Mouse (Mus musculus): Measurements from ENCODE around the gene Hipk2. TPM values are rescaled to one million over a fixed set of nuclear protein-coding genes. Genes with fewer than 3 reads are reported as not detected.

Hipk2 gene
- polyA plus RNA-seq, 1 experiment from 2014 or later = 30.6 TPM

DNA sequence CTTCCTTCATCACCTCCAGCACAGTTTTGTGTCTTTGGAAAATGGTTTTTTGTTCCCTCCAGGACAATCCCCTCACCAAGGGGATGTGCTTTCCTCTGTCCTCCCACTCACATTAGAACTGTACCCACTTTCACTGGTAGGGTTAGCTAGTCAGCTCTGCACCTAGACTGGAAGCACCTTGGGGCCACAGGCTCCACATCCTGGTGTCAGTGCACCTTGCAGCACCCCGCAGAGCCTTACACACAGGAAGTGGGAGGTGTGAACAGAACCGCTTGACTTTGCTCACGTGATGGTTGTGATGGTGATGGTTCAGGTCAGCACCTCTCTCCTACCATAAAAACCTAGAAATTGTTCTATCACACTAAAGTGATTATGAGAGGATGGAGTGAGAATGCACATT, 116.8 kb downstream of the Hipk2 start:
- no peak for DNase-seq (ENCODE audit: low spot score)
- Histone ChIP-seq H3K36me3 (ENCODE audit: control insufficient read depth, insufficient read depth, low read length) (no peaks in the 10 kb centered on the region), H3K4me2 (ENCODE audit: low read depth) (no peak overlapping the region), H3K4me1 (ENCODE audit: control insufficient read depth, insufficient read depth, low read length) (peaks cover 21% of the 10 kb centered on the region), H3K9ac (ENCODE audit: low read length) (no peak overlapping the region), H3K4me3 (ENCODE audit: low read depth, low read length) (no peak overlapping the region), H3K27ac (ENCODE audit: low read depth, low read length) (no peak overlapping the region), H3K27me3 (ENCODE audit: control insufficient read depth, insufficient read depth, low read length) (no peaks in the 10 kb centered on the region), H3K9me3 (ENCODE audit: control insufficient read depth, low read length) (no peaks in the 10 kb centered on the region)
- ATAC-seq (ENCODE audit: insufficient read depth, low FRiP score, low TSS enrichment) = no peak
- 80% methylated on average over 3 of the region's 3 CpGs for WGBS

DNA sequence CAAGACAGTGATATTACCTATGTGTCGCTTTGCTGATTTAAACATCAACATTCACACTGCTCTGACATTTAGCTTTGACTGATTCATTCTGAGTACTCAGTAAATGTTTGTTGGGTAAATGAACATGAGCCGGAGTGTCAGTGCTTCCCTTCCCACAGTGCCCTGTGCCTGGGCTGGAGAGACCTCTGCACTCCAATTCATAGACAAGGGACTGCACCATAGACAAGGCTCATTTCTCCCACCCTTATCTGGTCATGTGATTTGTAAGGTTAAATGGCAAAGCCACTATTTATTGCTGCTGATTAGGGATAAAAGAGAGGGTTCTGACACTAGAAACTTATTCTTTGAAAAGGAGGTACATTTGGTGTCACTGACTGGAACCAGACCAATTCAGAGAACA, 118.4 kb downstream of the Hipk2 start:
- H3K9me3 ChIP-seq (ENCODE audit: control insufficient read depth, low read length) = no peaks in the 10 kb centered on the region
- H3K27me3 ChIP-seq (ENCODE audit: control insufficient read depth, insufficient read depth, low read length) = no peaks in the 10 kb centered on the region
- H3K4me3 ChIP-seq (ENCODE audit: low read depth, low read length) = no peak overlapping the region
- no peak overlapping the region for H3K4me2 ChIP-seq (ENCODE audit: low read depth)
- WGBS = 94% methylated on average over 2 of the region's 2 CpGs
- H3K27ac ChIP-seq (ENCODE audit: low read depth, low read length) = no peak overlapping the region
- peaks cover 17% of the 10 kb centered on the region for H3K4me1 ChIP-seq (ENCODE audit: control insufficient read depth, insufficient read depth, low read length)
- no peak overlapping the region for H3K9ac ChIP-seq (ENCODE audit: low read length)
- ATAC-seq (ENCODE audit: insufficient read depth, low FRiP score, low TSS enrichment) (no peak), DNase-seq (ENCODE audit: low spot score) (no peak)
- no peaks in the 10 kb centered on the region for H3K36me3 ChIP-seq (ENCODE audit: control insufficient read depth, insufficient read depth, low read length)

DNA sequence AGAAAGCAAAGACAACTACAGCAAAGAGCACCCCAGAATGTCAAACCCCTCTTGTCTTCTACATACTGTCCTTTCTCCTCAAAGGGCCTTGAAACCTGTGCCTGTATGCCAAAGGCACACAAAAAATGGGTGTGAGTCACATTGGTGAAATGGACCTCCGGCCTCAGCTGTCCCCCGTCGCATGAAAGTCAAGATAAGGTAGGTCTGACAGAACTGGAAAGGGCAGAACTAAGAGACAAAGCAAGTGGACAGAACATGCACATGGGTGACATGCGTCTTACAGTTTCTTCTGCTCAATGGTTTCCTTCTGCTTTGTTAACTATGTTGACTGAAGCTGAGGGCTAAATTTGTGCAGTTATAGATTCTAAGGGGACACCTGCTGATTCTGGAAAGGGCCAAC, 119.0 kb downstream of the Hipk2 start:
- Histone ChIP-seq H3K4me1 (ENCODE audit: control insufficient read depth, insufficient read depth, low read length) (peaks cover 17% of the 10 kb centered on the region), H3K4me3 (ENCODE audit: low read depth, low read length) (no peak overlapping the region), H3K9me3 (ENCODE audit: control insufficient read depth, low read length) (no peaks in the 10 kb centered on the region), H3K4me2 (ENCODE audit: low read depth) (no peak overlapping the region), H3K27ac (ENCODE audit: low read depth, low read length) (no peak overlapping the region), H3K36me3 (ENCODE audit: control insufficient read depth, insufficient read depth, low read length) (no peaks in the 10 kb centered on the region), H3K27me3 (ENCODE audit: control insufficient read depth, insufficient read depth, low read length) (no peaks in the 10 kb centered on the region), H3K9ac (ENCODE audit: low read length) (no peak overlapping the region)
- 97% methylated on average over 4 of the region's 4 CpGs for WGBS
- DNase-seq (ENCODE audit: low spot score) = no peak
- ATAC-seq (ENCODE audit: insufficient read depth, low FRiP score, low TSS enrichment) = no peak

DNA sequence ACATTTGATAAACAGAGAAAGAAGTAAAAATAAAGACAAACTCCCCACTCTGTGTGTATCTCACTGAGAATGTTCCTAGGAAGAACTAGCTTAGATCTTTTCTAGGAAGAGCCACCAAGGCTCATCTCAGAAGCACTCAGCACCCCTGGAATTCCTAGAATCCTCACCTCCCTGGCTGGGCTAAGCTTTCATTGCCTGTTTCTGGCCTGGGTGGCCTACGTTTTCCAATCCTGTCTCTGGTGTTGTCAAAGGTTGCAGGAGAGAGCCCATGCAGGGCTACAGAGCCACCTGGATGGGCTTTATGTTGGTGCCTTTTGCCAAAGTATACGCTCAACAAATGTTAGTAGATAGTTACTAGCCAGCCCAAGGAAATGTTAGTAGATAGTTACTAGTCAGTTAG, 120.0 kb downstream of the Hipk2 start:
- 85% methylated on average over 2 of the region's 2 CpGs for WGBS
- no peak overlapping the region for H3K27ac ChIP-seq (ENCODE audit: low read depth, low read length)
- no peak overlapping the region for H3K9ac ChIP-seq (ENCODE audit: low read length)
- no peaks in the 10 kb centered on the region for H3K27me3 ChIP-seq (ENCODE audit: control insufficient read depth, insufficient read depth, low read length)
- no peaks in the 10 kb centered on the region for H3K36me3 ChIP-seq (ENCODE audit: control insufficient read depth, insufficient read depth, low read length)
- H3K4me1 ChIP-seq (ENCODE audit: control insufficient read depth, insufficient read depth, low read length) = peaks cover 8% of the 10 kb centered on the region
- ATAC-seq (ENCODE audit: insufficient read depth, low FRiP score, low TSS enrichment) (no peak), DNase-seq (ENCODE audit: low spot score) (no peak)
- H3K4me3 ChIP-seq (ENCODE audit: low read depth, low read length) = no peak overlapping the region
- H3K9me3 ChIP-seq (ENCODE audit: control insufficient read depth, low read length) = no peaks in the 10 kb centered on the region
- H3K4me2 ChIP-seq (ENCODE audit: low read depth) = no peak overlapping the region

DNA sequence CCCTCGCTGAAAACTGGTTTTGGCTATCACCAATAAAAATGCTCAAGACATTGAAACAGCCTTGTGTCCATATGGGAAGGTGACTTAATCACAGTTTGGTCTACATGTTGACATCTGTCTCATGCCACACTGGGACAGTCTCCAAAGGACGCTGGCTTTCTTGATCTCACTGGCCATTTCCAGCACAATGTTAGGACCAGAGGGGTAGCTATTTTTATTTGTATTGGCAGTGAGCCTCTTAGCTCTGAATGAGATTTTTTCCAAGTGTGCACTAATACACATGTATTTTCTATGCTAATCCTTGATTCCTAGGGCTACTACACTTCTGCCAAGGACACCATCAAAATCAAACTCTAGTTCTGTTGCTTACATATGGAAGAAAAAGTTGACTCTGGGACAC, 120.8 kb downstream of the Hipk2 start:
- Histone ChIP-seq H3K9me3 (ENCODE audit: control insufficient read depth, low read length) (no peaks in the 10 kb centered on the region), H3K4me2 (ENCODE audit: low read depth) (no peak overlapping the region), H3K4me1 (ENCODE audit: control insufficient read depth, insufficient read depth, low read length) (0 out of 2 replicates have a peak, but pooled peaks cover under 1% of the 10 kb centered on the region), H3K9ac (ENCODE audit: low read length) (no peak overlapping the region), H3K27ac (ENCODE audit: low read depth, low read length) (no peak overlapping the region), H3K27me3 (ENCODE audit: control insufficient read depth, insufficient read depth, low read length) (no peaks in the 10 kb centered on the region), H3K36me3 (ENCODE audit: control insufficient read depth, insufficient read depth, low read length) (no peaks in the 10 kb centered on the region), H3K4me3 (ENCODE audit: low read depth, low read length) (no peak overlapping the region)
- no peak for DNase-seq (ENCODE audit: low spot score)
- WGBS = 94% methylated on average over 2 of the region's 2 CpGs
- ATAC-seq (ENCODE audit: insufficient read depth, low FRiP score, low TSS enrichment) = no peak

DNA sequence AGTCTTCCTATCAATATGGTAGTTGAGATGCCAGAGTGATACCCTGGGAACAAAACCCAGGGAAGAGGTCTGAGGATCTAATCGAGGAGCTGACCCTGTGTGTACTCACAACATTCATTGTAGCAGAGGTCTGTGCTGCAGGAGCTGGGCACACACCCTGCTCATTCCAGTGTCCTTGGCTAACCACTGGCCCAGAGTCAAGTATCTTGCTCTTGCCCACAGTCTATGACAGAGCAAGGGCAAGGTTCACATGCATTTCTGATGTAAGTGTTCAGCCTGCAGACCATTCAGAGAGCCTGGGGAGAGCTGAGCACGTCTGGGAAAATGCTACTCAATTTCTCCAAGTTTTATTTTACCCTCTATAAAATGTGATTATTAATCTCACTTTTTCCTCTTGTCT, 122.2 kb downstream of the Hipk2 start:
- ATAC-seq (ENCODE audit: insufficient read depth, low FRiP score, low TSS enrichment) = no peak
- 83% methylated on average over 2 of the region's 2 CpGs for WGBS
- no peak overlapping the region for H3K4me3 ChIP-seq (ENCODE audit: low read depth, low read length)

DNA sequence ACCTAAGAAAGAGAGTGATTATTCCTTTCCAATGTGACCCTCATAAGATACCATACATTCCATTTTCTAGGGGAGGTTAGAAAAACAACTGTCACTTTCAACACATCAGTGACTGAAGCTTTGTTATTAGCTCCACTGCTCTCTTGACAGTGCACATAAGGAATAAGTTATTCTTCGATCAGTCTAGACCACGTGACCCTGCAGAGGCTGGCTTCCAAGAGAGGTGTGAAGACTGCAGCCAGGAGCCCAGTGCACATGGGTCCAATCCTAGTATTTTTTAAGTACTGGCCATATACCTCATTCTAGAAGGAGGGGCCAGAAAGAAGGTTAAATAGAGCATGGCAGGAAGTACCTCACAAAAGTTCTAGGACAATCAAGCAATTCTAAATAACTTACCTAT, 122.9 kb downstream of the Hipk2 start:
- Histone ChIP-seq H3K27ac (ENCODE audit: low read depth, low read length) (no peak overlapping the region), H3K36me3 (ENCODE audit: control insufficient read depth, insufficient read depth, low read length) (no peaks in the 10 kb centered on the region), H3K27me3 (ENCODE audit: control insufficient read depth, insufficient read depth, low read length) (no peaks in the 10 kb centered on the region), H3K9me3 (ENCODE audit: control insufficient read depth, low read length) (no peaks in the 10 kb centered on the region), H3K4me2 (ENCODE audit: low read depth) (no peak overlapping the region), H3K4me3 (ENCODE audit: low read depth, low read length) (no peak overlapping the region), H3K4me1 (ENCODE audit: control insufficient read depth, insufficient read depth, low read length) (no peaks in the 10 kb centered on the region), H3K9ac (ENCODE audit: low read length) (no peak overlapping the region)
- DNase-seq (ENCODE audit: low spot score) (no peak), ATAC-seq (ENCODE audit: insufficient read depth, low FRiP score, low TSS enrichment) (no peak)
- 87% methylated on average over 2 of the region's 2 CpGs for WGBS

More for the DNA sequence above, 122.2 kb downstream of the Hipk2 start:
- Histone ChIP-seq H3K9ac (ENCODE audit: low read length) (no peak overlapping the region), H3K9me3 (ENCODE audit: control insufficient read depth, low read length) (no peaks in the 10 kb centered on the region), H3K27me3 (ENCODE audit: control insufficient read depth, insufficient read depth, low read length) (no peaks in the 10 kb centered on the region), H3K4me2 (ENCODE audit: low read depth) (no peak overlapping the region), H3K27ac (ENCODE audit: low read depth, low read length) (no peak overlapping the region), H3K4me1 (ENCODE audit: control insufficient read depth, insufficient read depth, low read length) (no peaks in the 10 kb centered on the region), H3K36me3 (ENCODE audit: control insufficient read depth, insufficient read depth, low read length) (no peaks in the 10 kb centered on the region)
- DNase-seq (ENCODE audit: low spot score) = no peak

DNA sequence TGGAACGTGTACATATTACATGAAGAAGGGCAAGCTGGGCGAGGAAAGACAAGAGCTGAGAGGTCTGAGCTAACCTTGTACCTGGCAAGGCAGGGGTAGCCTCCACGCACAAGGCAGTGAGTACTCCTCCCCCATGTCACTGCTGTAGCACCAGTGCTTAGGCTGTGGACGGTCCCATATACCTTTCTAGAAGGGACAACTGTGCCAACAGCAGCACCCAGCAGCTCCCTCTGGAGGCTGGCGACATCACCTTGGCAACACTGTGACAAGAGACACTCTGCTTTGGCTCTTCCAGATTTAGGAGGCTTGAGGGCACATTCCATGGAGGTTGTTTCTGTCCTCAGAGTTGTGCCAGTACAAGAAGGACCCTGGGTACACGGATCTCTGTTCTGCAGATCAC, 123.5 kb downstream of the Hipk2 start:
- H3K9ac ChIP-seq (ENCODE audit: low read length) = no peak overlapping the region
- no peak overlapping the region for H3K4me3 ChIP-seq (ENCODE audit: low read depth, low read length)
- H3K36me3 ChIP-seq (ENCODE audit: control insufficient read depth, insufficient read depth, low read length) = no peaks in the 10 kb centered on the region
- H3K27ac ChIP-seq (ENCODE audit: low read depth, low read length) = no peak overlapping the region
- ATAC-seq (ENCODE audit: insufficient read depth, low FRiP score, low TSS enrichment) (no peak), DNase-seq (ENCODE audit: low spot score) (no peak)
- no peaks in the 10 kb centered on the region for H3K4me1 ChIP-seq (ENCODE audit: control insufficient read depth, insufficient read depth, low read length)
- 91% methylated on average over 6 of the region's 6 CpGs for whole genome bisulfite sequencing
- H3K4me2 ChIP-seq (ENCODE audit: low read depth) = no peak overlapping the region
- no peaks in the 10 kb centered on the region for H3K9me3 ChIP-seq (ENCODE audit: control insufficient read depth, low read length)
- no peaks in the 10 kb centered on the region for H3K27me3 ChIP-seq (ENCODE audit: control insufficient read depth, insufficient read depth, low read length)

DNA sequence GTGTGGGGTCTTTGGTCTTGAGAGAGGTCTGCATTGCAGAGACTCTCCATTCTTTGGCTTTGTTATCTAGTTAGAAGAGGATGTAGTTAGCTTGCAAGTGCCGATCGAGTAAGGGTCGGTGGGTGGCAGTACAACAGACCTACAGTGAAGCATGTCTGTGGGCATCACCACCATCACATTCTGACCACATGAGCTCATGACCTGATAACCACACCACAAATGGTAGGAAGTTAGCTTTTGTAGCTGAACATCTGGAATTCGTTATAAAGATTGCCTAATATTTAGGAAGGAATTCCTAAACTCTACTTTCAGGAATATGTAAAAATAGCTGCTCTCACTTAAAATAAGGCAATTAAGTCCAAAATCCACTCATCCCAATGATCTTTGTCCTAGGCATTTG, 127.9 kb downstream of the Hipk2 start:
- DNase-seq (ENCODE audit: low spot score) = no peak
- H3K36me3 ChIP-seq (ENCODE audit: control insufficient read depth, insufficient read depth, low read length) = no peaks in the 10 kb centered on the region; the same call in 1 of the 2 replicates
- no peaks in the 10 kb centered on the region for H3K4me1 ChIP-seq (ENCODE audit: control insufficient read depth, insufficient read depth, low read length)
- no peaks in the 10 kb centered on the region for H3K9me3 ChIP-seq (ENCODE audit: control insufficient read depth, low read length)
- 86% methylated on average over 4 of the region's 4 CpGs for WGBS
- H3K4me2 ChIP-seq (ENCODE audit: low read depth) = no peak overlapping the region
- no peak for ATAC-seq (ENCODE audit: insufficient read depth, low FRiP score, low TSS enrichment)
- no peak overlapping the region for H3K9ac ChIP-seq (ENCODE audit: low read length)
- no peak overlapping the region for H3K4me3 ChIP-seq (ENCODE audit: low read depth, low read length)
- H3K27me3 ChIP-seq (ENCODE audit: control insufficient read depth, insufficient read depth, low read length) = no peaks in the 10 kb centered on the region
- H3K27ac ChIP-seq (ENCODE audit: low read depth, low read length) = no peak overlapping the region

Measured in neural tube, embryonic 11.5 days (tissue).